Mouse (Mus musculus): ENCODE data around the gene Disp2. TPM values are rescaled to one million over a fixed set of nuclear protein-coding genes. Genes with fewer than 3 reads are reported as not detected.

The Disp2 gene
- polyA plus RNA-seq, 1 experiment from 2014 or later: not detected

- H3K36me3 ChIP-seq (ENCODE audit: inconsistent target): no peaks in the 10 kb centered on the region
- 83% methylated on average over 10 of the region's 10 CpGs for WGBS (ENCODE audit: missing documents)
- H3K27ac ChIP-seq: no peak overlapping the region
- H3K79me2 ChIP-seq (ENCODE audit: inconsistent target): no peaks in the 10 kb centered on the region
- H3K4me3 ChIP-seq (ENCODE audit: inconsistent target): no peak overlapping the region
Observed at GRCm38 (mm10) chr2:118749341-118749884, 30.1 kb upstream of the Disp2 start.

- H3K27ac ChIP-seq: no peak overlapping the region
- 54% methylated on average over 8 of the region's 8 CpGs for WGBS (ENCODE audit: missing documents)
- H3K4me3 ChIP-seq (ENCODE audit: inconsistent target): no peak overlapping the region
- no peaks in the 10 kb centered on the region for H3K79me2 ChIP-seq (ENCODE audit: inconsistent target)
- H3K36me3 ChIP-seq (ENCODE audit: inconsistent target): no peaks in the 10 kb centered on the region
Observed at GRCm38 (mm10) chr2:118750476-118750875, 29.0 kb upstream of the Disp2 start.

GRCm38 (mm10) chr2:118751896-118752791, 27.4 kb upstream of the Disp2 start:
- no peak overlapping the region for H3K27ac ChIP-seq
- H3K79me2 ChIP-seq (ENCODE audit: inconsistent target): no peaks in the 10 kb centered on the region
- WGBS (ENCODE audit: missing documents): 94% methylated on average over 16 of the region's 16 CpGs
- H3K4me3 ChIP-seq (ENCODE audit: inconsistent target): no peak overlapping the region
- H3K36me3 ChIP-seq (ENCODE audit: inconsistent target): no peaks in the 10 kb centered on the region

GRCm38 (mm10) chr2:118752792-118753108, 26.8 kb upstream of the Disp2 start:
- WGBS (ENCODE audit: missing documents): 94% methylated on average over 3 of the region's 4 CpGs
- Histone ChIP-seq H3K27ac (no peak overlapping the region), H3K36me3 (ENCODE audit: inconsistent target) (no peaks in the 10 kb centered on the region), H3K79me2 (ENCODE audit: inconsistent target) (no peaks in the 10 kb centered on the region), H3K4me3 (ENCODE audit: inconsistent target) (no peak overlapping the region)

- Histone ChIP-seq H3K27ac (no peak overlapping the region), H3K79me2 (ENCODE audit: inconsistent target) (no peaks in the 10 kb centered on the region), H3K36me3 (ENCODE audit: inconsistent target) (no peaks in the 10 kb centered on the region), H3K4me3 (ENCODE audit: inconsistent target) (no peak overlapping the region)
- WGBS (ENCODE audit: missing documents): 96% methylated on average over 5 of the region's 5 CpGs
Observed at GRCm38 (mm10) chr2:118754143-118754542, 25.4 kb upstream of the Disp2 start.

- WGBS (ENCODE audit: missing documents): 73% methylated on average over 6 of the region's 6 CpGs
- no peak overlapping the region for H3K27ac ChIP-seq
- no peak overlapping the region for H3K4me3 ChIP-seq (ENCODE audit: inconsistent target)
- no peaks in the 10 kb centered on the region for H3K79me2 ChIP-seq (ENCODE audit: inconsistent target)
- no peaks in the 10 kb centered on the region for H3K36me3 ChIP-seq (ENCODE audit: inconsistent target)
Observed at GRCm38 (mm10) chr2:118755407-118755806, 24.1 kb upstream of the Disp2 start.

- Histone ChIP-seq H3K36me3 (ENCODE audit: inconsistent target) (no peaks in the 10 kb centered on the region), H3K4me3 (ENCODE audit: inconsistent target) (no peak overlapping the region), H3K27ac (no peak overlapping the region), H3K79me2 (ENCODE audit: inconsistent target) (no peaks in the 10 kb centered on the region)
- 86% methylated on average over 4 of the region's 4 CpGs for WGBS (ENCODE audit: missing documents)
Observed at GRCm38 (mm10) chr2:118756103-118756502, 23.4 kb upstream of the Disp2 start.

- no peak overlapping the region for H3K4me3 ChIP-seq (ENCODE audit: inconsistent target)
- H3K36me3 ChIP-seq (ENCODE audit: inconsistent target): no peaks in the 10 kb centered on the region
- 20% methylated on average over 7 of the region's 8 CpGs for WGBS (ENCODE audit: missing documents)
- H3K27ac ChIP-seq: no peak overlapping the region
- H3K79me2 ChIP-seq (ENCODE audit: inconsistent target): no peaks in the 10 kb centered on the region
Observed at GRCm38 (mm10) chr2:118759828-118760227, 19.7 kb upstream of the Disp2 start.

GRCm38 (mm10) chr2:118760311-118761025, 19.1 kb upstream of the Disp2 start:
- Histone ChIP-seq H3K4me3 (ENCODE audit: inconsistent target) (no peak overlapping the region), H3K36me3 (ENCODE audit: inconsistent target) (no peaks in the 10 kb centered on the region), H3K27ac (no peak overlapping the region), H3K79me2 (ENCODE audit: inconsistent target) (no peaks in the 10 kb centered on the region)
- WGBS (ENCODE audit: missing documents): 94% methylated on average over 11 of the region's 11 CpGs

GRCm38 (mm10) chr2:118761358-118761757, 18.2 kb upstream of the Disp2 start:
- H3K36me3 ChIP-seq (ENCODE audit: inconsistent target): no peaks in the 10 kb centered on the region

GRCm38 (mm10) chr2:118761906-118762783, 17.4 kb upstream of the Disp2 start, which contains the start of gene Ccdc9b:
Gene Ccdc9b, minus strand, starts transcription at chr2:118762661.
- Histone ChIP-seq H3K79me2 (ENCODE audit: inconsistent target) (no peaks in the 10 kb centered on the region), H3K4me3 (ENCODE audit: inconsistent target) (no peak within 1 kb of the TSS), H3K36me3 (ENCODE audit: inconsistent target) (no peaks in the 10 kb centered on the region), H3K27ac (no peak within 1 kb of the TSS)
- 33% methylated on average over 29 of the region's 29 CpGs for WGBS (ENCODE audit: missing documents)

More at GRCm38 (mm10) chr2:118761358-118761757, 18.2 kb upstream of the Disp2 start:
- Histone ChIP-seq H3K4me3 (ENCODE audit: inconsistent target) (no peak overlapping the region), H3K27ac (no peak overlapping the region), H3K79me2 (ENCODE audit: inconsistent target) (no peaks in the 10 kb centered on the region)
- WGBS (ENCODE audit: missing documents): 97% methylated on average over 12 of the region's 12 CpGs

- Histone ChIP-seq H3K79me2 (ENCODE audit: inconsistent target) (no peaks in the 10 kb centered on the region), H3K27ac (no peak overlapping the region), H3K4me3 (ENCODE audit: inconsistent target) (no peak overlapping the region), H3K36me3 (ENCODE audit: inconsistent target) (no peaks in the 10 kb centered on the region)
- 28% methylated on average over 10 of the region's 10 CpGs for WGBS (ENCODE audit: missing documents)
Observed at GRCm38 (mm10) chr2:118762784-118763148, 16.8 kb upstream of the Disp2 start.

GRCm38 (mm10) chr2:118763469-118763868, 16.1 kb upstream of the Disp2 start:
- no peak overlapping the region for H3K27ac ChIP-seq
- no peak overlapping the region for H3K4me3 ChIP-seq (ENCODE audit: inconsistent target)
- WGBS (ENCODE audit: missing documents): 81% methylated on average over 7 of the region's 7 CpGs
- H3K36me3 ChIP-seq (ENCODE audit: inconsistent target): no peaks in the 10 kb centered on the region
- no peaks in the 10 kb centered on the region for H3K79me2 ChIP-seq (ENCODE audit: inconsistent target)

- WGBS (ENCODE audit: missing documents): 42% methylated on average over 11 of the region's 11 CpGs
- Histone ChIP-seq H3K36me3 (ENCODE audit: inconsistent target) (no peaks in the 10 kb centered on the region), H3K4me3 (ENCODE audit: inconsistent target) (no peak overlapping the region), H3K27ac (no peak overlapping the region), H3K79me2 (ENCODE audit: inconsistent target) (no peaks in the 10 kb centered on the region)
Observed at GRCm38 (mm10) chr2:118764094-118764831, 15.3 kb upstream of the Disp2 start.

Measured in macrophage (primary cell).